Mouse (Mus musculus) CH12F3 (cell line): ENCODE results near the gene Tlk2.

Source experiments
- in situ Hi-C: fragments of 300-500 bp; cut with MboI; formaldehyde crosslinking; loops from 2 replicates; pipeline ENCODE4 v1.14.3; 2020; ENCODE audit warnings: low sequenced_read_pairs

Tlk2 gene

GRCm38 (mm10) chr11:105159673-105160360 lies 18.8 kb upstream of the Tlk2 start:
- in situ Hi-C loops, result no loop called here

- in situ Hi-C loops, result no loop called here
Measured at GRCm38 (mm10) chr11:105161411-105161810, 17.2 kb upstream of the Tlk2 start.

GRCm38 (mm10) chr11:105164516-105165510 lies 13.8 kb upstream of the Tlk2 start:
- in situ Hi-C loops, result no loop called here

GRCm38 (mm10) chr11:105166780-105167179 lies 11.8 kb upstream of the Tlk2 start:
- in situ Hi-C loops, result no loop called here

GRCm38 (mm10) chr11:105179523-105179922 lies 916 bp downstream of the Tlk2 start:
- in situ Hi-C loops, result no loop called here

- in situ Hi-C loops, result no loop called here
Measured at GRCm38 (mm10) chr11:105180471-105181091, 2.0 kb downstream of the Tlk2 start.

- in situ Hi-C loops, result no loop called here
Measured at GRCm38 (mm10) chr11:105181126-105181637, 2.6 kb downstream of the Tlk2 start.

- in situ Hi-C loops, result no loop called here
Measured at GRCm38 (mm10) chr11:105181689-105182460, 3.3 kb downstream of the Tlk2 start.

- in situ Hi-C loops, result no loop called here
Measured at GRCm38 (mm10) chr11:105182461-105182855, 3.9 kb downstream of the Tlk2 start.

GRCm38 (mm10) chr11:105184678-105185077 lies 6.1 kb downstream of the Tlk2 start:
- in situ Hi-C loops, result no loop called here

GRCm38 (mm10) chr11:105192186-105192585 lies 13.6 kb downstream of the Tlk2 start:
- in situ Hi-C loops, result no loop called here

GRCm38 (mm10) chr11:105196893-105197662 lies 18.5 kb downstream of the Tlk2 start:
- in situ Hi-C loops, result no loop called here

- in situ Hi-C loops, result no loop called here
Measured at GRCm38 (mm10) chr11:105202403-105202802, 23.8 kb downstream of the Tlk2 start.

- in situ Hi-C loops, result no loop called here
Measured at GRCm38 (mm10) chr11:105210007-105210406, 31.4 kb downstream of the Tlk2 start.

GRCm38 (mm10) chr11:105214257-105214656 lies 35.6 kb downstream of the Tlk2 start:
- in situ Hi-C loops, result no loop called here

- in situ Hi-C loops, result no loop called here
Measured at GRCm38 (mm10) chr11:105217771-105218170, 39.2 kb downstream of the Tlk2 start.

GRCm38 (mm10) chr11:105234501-105234900 lies 55.9 kb downstream of the Tlk2 start:
- in situ Hi-C loops, result no loop called here

- in situ Hi-C loops, result no loop called here
Measured at GRCm38 (mm10) chr11:105240991-105241390, 62.4 kb downstream of the Tlk2 start.

- in situ Hi-C loops, result no loop called here
Measured at GRCm38 (mm10) chr11:105246369-105246768, 67.8 kb downstream of the Tlk2 start.

GRCm38 (mm10) chr11:105246785-105247184 lies 68.2 kb downstream of the Tlk2 start:
- in situ Hi-C loops, result no loop called here
